Mouse (Mus musculus) cerebellum, postnatal 14 days (tissue): Measurements from ENCODE around the gene Wnt1.

Experiments
- DNase-seq, 2 experiments: peaks; one replicate each; pipeline ENCODE4 v3.0.0; 2021; ENCODE audit warnings: mixed read lengths in 2 of 2

The Wnt1 gene

GRCm38 (mm10) chr15:98839161-98839560 is 49.5 kb downstream of the Wnt1 start:
- no peak for DNase-seq

GRCm38 (mm10) chr15:98839671-98840585 is 50.3 kb downstream of the Wnt1 start:
- DNase-seq, result no peak
